ENCODE assay signal across 12 mouse cellular contexts in genomic region chr5:113798525-113798924, GRCm38 (mm10). TPM values are rescaled to one million over a fixed set of nuclear protein-coding genes. Genes with fewer than 3 reads are reported as not detected.
DNase-seq lines count a peak whose midpoint lies in the region; ATAC-seq and TF ChIP-seq lines count a peak whose summit lies in the region.
"Had no signal": no experiment of that assay in that cellular context is flagged by ENCODE, and none has a peak within 500 bp of the region (broad histone marks: within the 10 kb centered on the region; RNA-seq: fewer than 3 reads in every experiment).

No protein-coding gene starts in this region.

- H3K4me1 ChIP-seq in hindbrain, embryonic 10.5 days (replicated peaks) = peaks cover 62% of the 10 kb centered on the region
- H3K4me1 ChIP-seq in hindbrain, postnatal 0 days (ENCODE audit: insufficient read depth, low read length) = no peaks in the 10 kb centered on the region
- peaks cover 64% of the 10 kb centered on the region for H3K4me1 ChIP-seq in megakaryocyte, embryonic 14.5 days
- H3K4me1 ChIP-seq in limb, embryonic 11.5 days (ENCODE audit: control insufficient read depth, insufficient read depth, low read length) = peaks cover 53% of the 10 kb centered on the region

- no peak overlapping the region for H3K9ac ChIP-seq in hindbrain, postnatal 0 days (replicated peaks; ENCODE audit: low read length)
- H3K9ac ChIP-seq in limb, embryonic 11.5 days (ENCODE audit: low read length) = peak overlapping the region; percentile 1; the same call in 1 of the 2 replicates
- H3K9ac ChIP-seq: forebrain, embryonic 15.5 days had no signal

- peaks cover 52% of the 10 kb centered on the region for H3K27me3 ChIP-seq in hindbrain, embryonic 10.5 days (ENCODE audit: insufficient read depth, poor library complexity, severe bottlenecking)
- H3K27me3 ChIP-seq in hindbrain, postnatal 0 days (ENCODE audit: insufficient read depth, low read length) = no peaks in the 10 kb centered on the region
- peaks cover 80% of the 10 kb centered on the region for H3K27me3 ChIP-seq in megakaryocyte, embryonic 14.5 days (replicated peaks)
- H3K27me3 ChIP-seq in limb, embryonic 11.5 days (ENCODE audit: control insufficient read depth, insufficient read depth, low read length) = no peaks in the 10 kb centered on the region
- H3K27me3 ChIP-seq: forebrain, embryonic 15.5 days had no signal

- no peak for TF ChIP-seq CTCF in hindbrain, postnatal 0 days (IDR thresholded peaks at IDR 0.05; ENCODE audit: low read depth)

- H3K4me2 ChIP-seq in hindbrain, postnatal 0 days (ENCODE audit: low read depth, low read length) = no peak overlapping the region
- peak overlapping the region; percentile 91 for H3K4me2 ChIP-seq in limb, embryonic 11.5 days (ENCODE audit: low read depth, severe bottlenecking)
- H3K4me2 ChIP-seq: forebrain, embryonic 15.5 days had no signal

- peak overlapping the region; percentile 23; the same call in 1 of the 2 replicates for H3K27ac ChIP-seq in hindbrain, embryonic 10.5 days
- H3K27ac ChIP-seq in hindbrain, postnatal 0 days = no peak overlapping the region
- peak overlapping the region; percentile 97; the same call in 1 of the 2 replicates for H3K27ac ChIP-seq in limb, embryonic 11.5 days (replicated peaks; ENCODE audit: low read depth, low read length)
- H3K27ac ChIP-seq: forebrain, embryonic 15.5 days had no signal

- DNase-seq in hindbrain, embryonic 10.5 days (ENCODE audit: low spot score) = no peak
- DNase-seq in hindbrain, postnatal 0 days (ENCODE audit: low spot score) = no peak
- DNase-seq in limb, embryonic 11.5 days (ENCODE audit: low spot score) = no peak
- DNase-seq in gastrocnemius, postnatal 25 days = no peak
- DNase-seq in cerebellum, adult 9-11 months = no peak
- no peak for DNase-seq in thymus, adult 18-20 months
- DNase-seq: layer of hippocampus, postnatal 36 days; lung, postnatal 10 days had no signal

- no peak for ATAC-seq in hindbrain, postnatal 0 days
- ATAC-seq in megakaryocyte, adult 5-6 weeks (ENCODE audit: poor library complexity, severe bottlenecking) = no peak
- no peak for ATAC-seq in limb, embryonic 11.5 days (ENCODE audit: insufficient number of reproducible peaks, low FRiP score, low TSS enrichment, low read depth)
- ATAC-seq: forebrain, embryonic 15.5 days; inflammation-experienced regulatory T-cells, adult 6 months had no signal

- H3K4me3 ChIP-seq in hindbrain, embryonic 10.5 days = peak overlapping the region; percentile 44; the same call in 1 of the 2 replicates
- no peak overlapping the region for H3K4me3 ChIP-seq in hindbrain, postnatal 0 days (ENCODE audit: low read length)
- H3K4me3 ChIP-seq in megakaryocyte, embryonic 14.5 days (replicated peaks) = peak overlapping the region; percentile 4
- peak overlapping the region; percentile 57 for H3K4me3 ChIP-seq in limb, embryonic 11.5 days (ENCODE audit: low read depth, low read length)
- H3K4me3 ChIP-seq: forebrain, embryonic 15.5 days had no signal

- 0 out of 2 replicates have a peak, but pooled peaks cover 5% of the 10 kb centered on the region for H3K36me3 ChIP-seq in hindbrain, embryonic 10.5 days
- H3K36me3 ChIP-seq in hindbrain, postnatal 0 days (ENCODE audit: insufficient read depth, low read length) = no peaks in the 10 kb centered on the region
- H3K36me3 ChIP-seq in megakaryocyte, embryonic 14.5 days (replicated peaks; ENCODE audit: low read length) = no peaks in the 10 kb centered on the region
- peaks cover 11% of the 10 kb centered on the region for H3K36me3 ChIP-seq in limb, embryonic 11.5 days (ENCODE audit: control insufficient read depth, insufficient read depth, low read length)
- H3K36me3 ChIP-seq: forebrain, embryonic 15.5 days had no signal

- H3K9me3 ChIP-seq in hindbrain, embryonic 10.5 days = no peaks in the 10 kb centered on the region
- no peaks in the 10 kb centered on the region for H3K9me3 ChIP-seq in hindbrain, postnatal 0 days (ENCODE audit: low read length)
- no peaks in the 10 kb centered on the region for H3K9me3 ChIP-seq in megakaryocyte, embryonic 14.5 days
- no peaks in the 10 kb centered on the region for H3K9me3 ChIP-seq in limb, embryonic 11.5 days (ENCODE audit: control insufficient read depth, low read length)
- H3K9me3 ChIP-seq: forebrain, embryonic 15.5 days had no signal

- 78% methylated on average over 9 of the region's 9 CpGs for WGBS in hindbrain, embryonic 10.5 days
- 75% methylated on average over 9 of the region's 9 CpGs for WGBS in hindbrain, postnatal 0 days
- 67% methylated on average over 9 of the region's 9 CpGs for WGBS in limb, embryonic 11.5 days

RNA-seq across cellular contexts. Expression of gene Tmem119, which starts 1.8 kb away (rescaled TPM):
- 34.4 and 46.0 TPM in 2 replicates for polyA plus RNA-seq in hindbrain, embryonic 10.5 days (2016; fragmentation: Nextera tagmentation; extraction: Ambion mirVana)
- total RNA-seq in hindbrain, postnatal 0 days (2014; rRNA removed) = 5.2 and 9.2 TPM in 2 replicates
- polyA plus RNA-seq in hindbrain, postnatal 0 days (2015; fragmentation: Nextera tagmentation; extraction: Ambion mirVana) = 7.3 and 7.6 TPM in 2 replicates
- 4.0 TPM in 1 of 2 replicates, not detected in the other for polyA plus RNA-seq in megakaryocyte, embryonic 14.5 days (2012; ENCODE audit: insufficient read depth, low replicate concordance)
- total RNA-seq in megakaryocyte, adult 5-6 weeks (2015) = 1.9 and 2.8 TPM in 2 replicates
- 2.3 and 3.2 TPM in 2 replicates for total RNA-seq in megakaryocyte, adult 5-6 weeks (2017)
- polyA plus RNA-seq in limb, embryonic 11.5 days (2014; fragmentation: Nextera tagmentation; extraction: Ambion mirVana) = 112 and 131 TPM in 2 replicates
- total RNA-seq in gastrocnemius, postnatal 25 days (2021) = 1 to 10 TPM; 3.0 to 3.6 TPM
- polyA plus RNA-seq: inflammation-experienced regulatory T-cells, adult 6 months had no signal

RNA-seq across cellular contexts. Expression of gene Iscu, which starts 26.0 kb away (rescaled TPM):
- polyA plus RNA-seq in hindbrain, embryonic 10.5 days (2016; fragmentation: Nextera tagmentation; extraction: Ambion mirVana) = 103 and 116 TPM in 2 replicates
- 53.5 and 77.9 TPM in 2 replicates for total RNA-seq in hindbrain, postnatal 0 days (2014; rRNA removed)
- polyA plus RNA-seq in hindbrain, postnatal 0 days (2015; fragmentation: Nextera tagmentation; extraction: Ambion mirVana) = 111 and 122 TPM in 2 replicates
- 39.7 and 56.2 TPM in 2 replicates for polyA plus RNA-seq in megakaryocyte, embryonic 14.5 days (2012; ENCODE audit: insufficient read depth, low replicate concordance)
- 107 and 114 TPM in 2 replicates for total RNA-seq in megakaryocyte, adult 5-6 weeks (2015)
- 80.8 and 95.5 TPM in 2 replicates for total RNA-seq in megakaryocyte, adult 5-6 weeks (2017)
- 106 and 112 TPM in 2 replicates for polyA plus RNA-seq in limb, embryonic 11.5 days (2014; fragmentation: Nextera tagmentation; extraction: Ambion mirVana)
- total RNA-seq in gastrocnemius, postnatal 25 days (2021) = 100 to 1,000 TPM; 126 to 135 TPM

RNA-seq across cellular contexts. Expression of gene Sart3, which starts 26.2 kb away (rescaled TPM):
- 66.0 and 77.9 TPM in 2 replicates for polyA plus RNA-seq in hindbrain, embryonic 10.5 days (2016; fragmentation: Nextera tagmentation; extraction: Ambion mirVana)
- total RNA-seq in hindbrain, postnatal 0 days (2014; rRNA removed) = 34.7 and 45.6 TPM in 2 replicates
- polyA plus RNA-seq in hindbrain, postnatal 0 days (2015; fragmentation: Nextera tagmentation; extraction: Ambion mirVana) = 24.8 and 26.4 TPM in 2 replicates
- polyA plus RNA-seq in megakaryocyte, embryonic 14.5 days (2012; ENCODE audit: insufficient read depth, low replicate concordance) = 9.0 and 14.3 TPM in 2 replicates
- 9.9 and 11.9 TPM in 2 replicates for total RNA-seq in megakaryocyte, adult 5-6 weeks (2015)
- total RNA-seq in megakaryocyte, adult 5-6 weeks (2017) = 26.1 and 28.3 TPM in 2 replicates
- 64.6 and 78.0 TPM in 2 replicates for polyA plus RNA-seq in limb, embryonic 11.5 days (2014; fragmentation: Nextera tagmentation; extraction: Ambion mirVana)
- 1 to 10 TPM; 5.8 to 8.2 TPM for total RNA-seq in gastrocnemius, postnatal 25 days (2021)

RNA-seq across cellular contexts. Expression of gene Selplg, which starts 33.9 kb away (rescaled TPM):
- polyA plus RNA-seq in hindbrain, embryonic 10.5 days (2016; fragmentation: Nextera tagmentation; extraction: Ambion mirVana) = 1.3 and 1.7 TPM in 2 replicates
- 2.8 and 4.1 TPM in 2 replicates for total RNA-seq in hindbrain, postnatal 0 days (2014; rRNA removed)
- 1.8 and 2.2 TPM in 2 replicates for polyA plus RNA-seq in hindbrain, postnatal 0 days (2015; fragmentation: Nextera tagmentation; extraction: Ambion mirVana)
- polyA plus RNA-seq in megakaryocyte, embryonic 14.5 days (2012; ENCODE audit: insufficient read depth, low replicate concordance) = 39.4 and 167 TPM in 2 replicates
- 718 and 733 TPM in 2 replicates for total RNA-seq in megakaryocyte, adult 5-6 weeks (2015)
- total RNA-seq in megakaryocyte, adult 5-6 weeks (2017) = 291 and 312 TPM in 2 replicates
- polyA plus RNA-seq in limb, embryonic 11.5 days (2014; fragmentation: Nextera tagmentation; extraction: Ambion mirVana) = 0.79 and 1.6 TPM in 2 replicates
- total RNA-seq in gastrocnemius, postnatal 25 days (2021) = 1 to 10 TPM in 1 of 2 experiments, under 1 TPM in 1; 0.43 to 1.2 TPM
